Mouse (Mus musculus): ENCODE results near the gene Iqce.

The Iqce gene

DNA sequence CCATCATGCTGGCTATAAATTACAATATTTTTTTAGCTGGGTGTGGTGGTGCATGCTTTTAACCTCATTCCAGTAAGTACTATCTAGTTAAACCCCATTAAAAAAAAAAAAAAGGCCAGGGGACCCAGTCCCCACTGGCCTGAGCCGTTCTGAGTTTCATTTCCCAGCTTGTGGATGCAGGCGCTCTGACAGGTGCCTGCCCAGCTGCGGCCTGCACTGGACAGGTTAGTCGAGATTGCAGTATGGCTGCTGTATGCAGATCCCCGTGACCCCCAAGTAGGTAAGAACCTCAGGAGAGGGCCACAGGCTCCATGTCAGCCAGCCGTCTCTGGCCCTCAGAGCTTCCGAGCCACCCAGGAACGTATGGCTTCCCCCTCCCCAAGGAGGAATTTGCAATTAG lies 40.8 kb downstream of the Iqce start:
- DNase-seq, result no peak

DNA sequence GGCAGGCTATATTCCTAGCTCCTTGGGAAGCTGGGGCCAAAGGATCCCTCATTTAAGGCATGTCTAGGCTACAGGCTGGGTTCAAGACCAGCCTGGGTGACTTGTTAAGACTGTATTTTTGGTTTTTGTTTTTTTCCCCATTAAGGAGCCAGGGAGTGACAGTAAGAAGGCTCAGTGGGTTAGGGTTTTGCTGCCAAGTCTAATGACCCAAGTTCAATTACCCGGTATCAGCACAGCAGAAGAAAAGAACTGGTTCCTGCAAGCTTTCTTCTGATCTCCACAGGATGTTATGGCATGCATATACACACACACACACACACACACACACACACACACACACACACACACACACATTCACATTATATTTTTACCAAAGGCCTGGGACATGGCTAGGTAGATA lies 41.8 kb downstream of the Iqce start:
- no peak for DNase-seq

DNA sequence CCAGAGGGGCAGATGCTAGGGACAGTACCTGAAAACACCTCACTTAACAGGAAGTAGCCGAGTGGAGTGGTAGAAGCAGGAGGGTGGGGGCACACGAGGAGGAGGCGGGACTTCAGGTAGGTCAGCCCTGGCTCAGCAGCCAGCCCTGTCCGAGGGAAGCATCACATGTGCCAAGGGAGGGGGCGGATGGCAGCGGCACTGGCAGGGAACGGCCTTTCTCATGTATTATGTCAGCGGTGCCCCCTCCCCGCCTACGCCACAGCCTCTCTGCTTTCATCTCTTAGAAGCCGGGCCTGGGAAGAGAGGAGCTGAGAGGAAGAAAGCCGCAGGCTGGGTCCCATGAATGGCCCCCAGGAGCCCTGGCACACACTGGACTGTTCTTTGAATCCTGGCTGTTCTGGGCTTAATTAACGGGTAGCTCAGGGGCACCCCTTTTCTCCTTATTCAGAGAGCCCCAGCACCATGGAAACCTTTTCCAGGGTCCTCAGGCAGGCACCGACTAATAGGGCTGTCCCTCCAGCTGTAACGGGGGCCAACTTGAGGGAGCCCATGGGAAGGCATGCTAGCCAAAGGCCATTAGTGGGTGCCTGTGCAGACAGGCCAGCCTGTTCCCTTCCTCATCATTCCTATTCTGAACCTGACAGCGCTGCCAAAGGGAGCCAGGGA lies 42.4 kb downstream of the Iqce start:
- no peak for DNase-seq

DNA sequence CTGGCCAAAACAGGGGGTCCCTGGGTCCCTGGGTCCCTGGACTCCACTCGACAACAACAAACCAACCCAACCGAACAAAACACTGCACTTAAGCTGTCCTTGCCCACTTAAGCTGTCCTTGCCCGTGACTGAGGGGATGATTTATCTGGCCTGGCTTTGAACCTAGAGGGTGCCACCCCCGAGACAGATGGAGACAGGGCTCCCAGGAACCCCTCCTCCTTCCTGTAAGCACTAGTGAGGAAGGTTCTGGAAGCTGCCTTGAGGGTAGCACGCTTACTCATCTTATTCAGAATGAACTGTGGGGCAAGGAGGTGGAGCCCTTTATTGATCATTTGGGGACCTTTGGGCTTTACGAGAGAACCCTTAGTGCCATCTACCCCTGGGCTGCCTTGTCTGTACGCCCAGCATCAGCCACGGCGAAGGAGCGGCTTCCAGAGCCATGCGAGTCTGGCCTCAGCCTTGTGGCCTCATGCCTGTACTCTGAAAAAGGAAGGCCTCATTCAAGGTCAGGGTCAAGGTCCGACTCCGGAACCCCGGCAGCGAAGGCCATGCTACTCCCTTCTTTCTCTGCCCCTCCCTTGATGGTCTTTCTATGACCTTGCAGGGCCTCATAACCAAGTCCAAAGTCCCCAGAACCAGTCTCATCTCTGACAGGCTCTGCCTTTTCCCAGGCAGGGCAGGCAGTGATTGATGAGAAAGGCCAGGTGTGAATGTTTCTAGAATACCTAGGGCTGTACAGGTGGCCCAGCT lies 47.9 kb downstream of the Iqce start:
- DNase-seq, result no peak

GRCm38 (mm10) chr5:140652587-140652986 lies 49.6 kb downstream of the Iqce start:
- DNase-seq, result no peak

DNA sequence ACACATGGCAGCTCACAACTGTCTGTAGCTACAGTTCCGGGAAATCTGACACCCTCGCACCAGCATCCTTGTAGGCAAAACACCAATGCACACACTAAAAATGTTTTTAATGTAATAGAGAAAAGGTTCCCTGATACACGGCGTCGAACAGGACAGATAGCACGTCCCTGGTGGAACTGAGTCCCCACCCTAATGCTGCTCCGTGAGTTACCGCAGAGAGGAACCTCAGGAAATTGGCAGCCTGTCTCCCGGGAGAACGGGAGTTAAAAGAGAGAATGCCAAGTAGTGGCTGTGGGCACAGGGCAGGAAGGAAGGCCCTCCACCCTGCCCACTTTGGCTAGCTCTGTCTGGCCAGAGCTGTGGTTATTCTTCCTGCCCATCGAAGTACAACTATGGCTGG lies 50.9 kb downstream of the Iqce start:
- DNase-seq, result no peak

GRCm38 (mm10) chr5:140649881-140650414 lies 52.2 kb downstream of the Iqce start:
- DNase-seq, result no peak

- DNase-seq, result peak; percentile 95 to 96
Measured at GRCm38 (mm10) chr5:140649101-140649667, 53.0 kb downstream of the Iqce start.

GRCm38 (mm10) chr5:140648519-140649100 lies 53.6 kb downstream of the Iqce start, which contains the start of gene Ttyh3:
Ttyh3 (minus strand) TSS chr5:140649031.
- no peak for DNase-seq

- DNase-seq, result peak; percentile 36 to 63
Measured at GRCm38 (mm10) chr5:140647821-140648518, 54.2 kb downstream of the Iqce start.

- DNase-seq, result no peak
Measured at GRCm38 (mm10) chr5:140647031-140647760, 55.0 kb downstream of the Iqce start.

DNA sequence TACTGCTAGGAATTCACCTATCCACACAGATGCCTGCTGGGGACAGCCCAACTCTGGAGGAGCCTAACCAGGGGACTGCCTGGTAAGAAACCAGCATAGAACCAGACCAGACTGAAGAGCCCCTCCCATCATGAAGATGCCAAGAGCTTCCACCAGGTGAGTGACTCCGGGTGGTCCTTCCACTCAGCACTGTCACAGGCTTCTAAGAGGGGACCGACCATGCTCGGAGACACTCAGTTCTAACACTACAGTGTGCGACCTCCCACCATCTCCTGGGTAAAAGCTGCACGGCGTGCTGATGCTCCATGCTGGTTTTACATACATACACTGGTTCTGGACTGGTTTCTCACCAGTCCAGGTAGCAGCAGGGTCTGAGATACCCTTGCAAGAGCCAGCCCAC lies 56.0 kb downstream of the Iqce start:
- no peak for DNase-seq

DNA sequence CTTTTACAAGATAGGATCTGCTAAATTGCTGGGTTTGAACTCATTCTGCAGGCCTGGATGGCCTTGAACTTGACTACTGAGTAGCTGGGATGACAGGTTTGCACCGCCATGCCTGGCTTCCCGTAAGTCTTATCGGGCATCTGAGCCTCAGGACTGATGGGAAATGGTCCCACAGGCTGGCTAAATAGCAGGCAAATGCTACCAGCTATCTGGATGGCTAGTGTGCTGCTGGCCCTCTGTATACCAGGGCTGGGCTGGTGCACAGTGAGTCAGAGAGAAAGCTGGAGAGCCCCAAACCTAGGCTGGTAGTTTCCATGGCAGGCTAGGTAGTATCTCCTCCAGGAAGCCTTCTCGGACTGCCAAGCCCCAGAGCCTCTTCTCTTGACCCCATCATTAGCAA lies 56.7 kb downstream of the Iqce start:
- no peak for DNase-seq

- DNase-seq, result no peak
Measured at GRCm38 (mm10) chr5:140644702-140645201, 57.4 kb downstream of the Iqce start.

DNA sequence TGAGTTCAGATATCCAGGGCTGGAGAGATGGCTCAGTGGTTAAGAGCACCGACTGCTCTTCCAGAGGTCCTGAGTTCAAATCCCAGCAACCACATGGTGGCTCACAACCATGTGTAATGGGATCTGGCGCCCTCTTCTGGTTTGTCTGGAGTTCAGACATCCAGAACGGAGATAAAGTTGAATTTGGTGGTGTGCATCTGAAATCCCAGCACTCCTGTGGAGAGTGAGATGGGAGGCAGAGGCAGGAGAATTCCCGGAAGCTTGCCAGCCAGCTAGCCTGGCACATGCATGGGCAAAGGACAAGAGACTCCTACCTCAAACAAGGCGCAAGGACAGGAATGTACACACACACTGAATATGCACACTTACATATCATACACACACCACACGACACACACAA lies 57.9 kb downstream of the Iqce start:
- DNase-seq, result no peak

- no peak for DNase-seq
Measured at GRCm38 (mm10) chr5:140642076-140642475, 60.1 kb downstream of the Iqce start.

DNA sequence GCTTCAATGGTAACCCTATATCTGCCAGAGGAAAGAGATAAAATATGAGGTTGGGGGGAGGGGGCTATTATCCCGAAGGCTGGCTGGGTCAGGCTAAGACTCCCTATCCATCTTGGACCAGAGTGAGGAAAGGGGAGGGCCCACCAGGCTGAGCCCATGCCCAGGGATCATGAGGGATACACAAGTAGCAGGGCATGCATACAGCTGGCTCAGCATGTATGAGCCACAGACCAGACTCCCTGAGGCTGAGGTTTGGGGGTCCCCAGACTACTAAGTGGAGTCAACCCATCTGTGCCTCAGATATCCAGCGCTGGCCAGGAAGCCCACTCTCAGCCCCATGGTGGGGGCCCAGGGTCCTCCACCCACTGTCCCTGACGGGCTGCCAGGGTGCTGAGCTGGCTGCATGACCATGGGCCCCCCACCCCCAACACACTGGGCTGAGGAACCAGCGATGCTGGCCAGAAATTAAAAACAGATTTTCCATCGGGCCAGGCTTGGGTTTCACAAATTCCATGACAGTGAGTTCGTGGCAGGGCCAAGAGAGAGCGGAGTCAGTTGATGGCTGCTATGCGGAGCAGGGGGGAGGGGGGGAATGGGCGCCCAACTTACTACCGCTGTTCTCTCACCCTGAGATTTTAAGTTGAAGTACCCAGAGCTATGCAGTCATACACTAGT lies 60.8 kb downstream of the Iqce start:
- DNase-seq, result no peak

DNA sequence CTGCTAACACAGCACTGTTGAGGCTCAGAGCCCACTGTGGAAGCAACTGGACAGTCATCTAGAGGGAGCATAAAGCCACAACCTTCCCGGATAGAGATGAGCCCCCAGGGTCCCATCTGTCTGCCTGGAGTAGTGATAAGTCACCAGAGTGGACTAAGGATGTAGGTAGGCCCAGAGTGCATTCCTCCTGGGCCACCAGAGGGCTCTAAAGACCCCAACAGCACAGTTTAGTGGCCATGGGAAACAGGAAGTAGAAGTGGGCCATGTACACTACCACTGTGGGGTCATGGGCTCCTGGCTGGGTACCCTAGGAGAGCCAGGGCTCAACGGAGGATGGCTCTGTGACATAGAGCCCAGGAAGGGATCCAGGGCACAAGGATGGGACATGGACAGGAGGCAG lies 61.4 kb downstream of the Iqce start:
- DNase-seq, result no peak

- DNase-seq, result no peak
Measured at GRCm38 (mm10) chr5:140639871-140640270, 62.3 kb downstream of the Iqce start.

- DNase-seq, result no peak
Measured at GRCm38 (mm10) chr5:140639312-140639711, 62.9 kb downstream of the Iqce start.

DNA sequence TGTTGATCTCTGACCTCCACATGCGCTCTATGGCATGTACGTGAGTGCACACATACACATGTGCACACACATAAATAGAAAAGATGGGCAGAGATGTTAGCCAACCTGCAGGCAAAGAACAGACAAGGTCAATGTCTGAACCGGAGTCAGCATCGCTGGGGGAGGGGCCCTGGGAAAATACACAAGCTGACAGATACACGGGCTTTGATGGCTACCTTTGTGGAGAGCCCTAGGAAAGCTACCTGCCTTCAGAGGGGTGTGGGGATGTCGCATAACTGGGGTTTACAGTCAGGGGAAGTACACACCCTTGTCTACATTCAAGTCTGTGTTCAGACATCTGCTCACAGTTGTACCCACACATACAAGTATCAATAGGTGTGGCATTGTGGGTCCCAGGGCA lies 63.7 kb downstream of the Iqce start:
- DNase-seq, result no peak
